Mouse (Mus musculus): ENCODE measurements around the gene Cnot3. TPM values are rescaled to one million over a fixed set of nuclear protein-coding genes. Genes with fewer than 3 reads are reported as not detected.

Cnot3 gene
- total RNA-seq, 2 experiments from 2014 or later = 27.6 to 30.4 TPM

- DNase-seq = no peak
These were observed 1.6 kb downstream of the Cnot3 start for GRCm38 (mm10) chr7:3646641-3647040.

- DNase-seq = no peak
These were observed 11.9 kb downstream of the Cnot3 start for GRCm38 (mm10) chr7:3656966-3657365.

- no peak for DNase-seq
These were observed 13.5 kb downstream of the Cnot3 start for GRCm38 (mm10) chr7:3658578-3658977.

- DNase-seq = no peak
These were observed 19.6 kb downstream of the Cnot3 start for GRCm38 (mm10) chr7:3664524-3665214.

- peak; percentile 92 for DNase-seq
These were observed 20.4 kb downstream of the Cnot3 start, which contains the start of gene Leng1 for GRCm38 (mm10) chr7:3665215-3666114. Gene Leng1, minus strand, starts transcription at chr7:3665840.

GRCm38 (mm10) chr7:3666921-3667391 lies 21.9 kb downstream of the Cnot3 start:
- DNase-seq = no peak

GRCm38 (mm10) chr7:3674507-3675227 lies 29.6 kb downstream of the Cnot3 start:
- DNase-seq = peak; percentile 87

- no peak for DNase-seq
These were observed 30.1 kb downstream of the Cnot3 start for GRCm38 (mm10) chr7:3675228-3675548.

GRCm38 (mm10) chr7:3676371-3676770 lies 31.3 kb downstream of the Cnot3 start:
- DNase-seq = no peak

- DNase-seq = no peak
These were observed 32.3 kb downstream of the Cnot3 start, which contains the start of gene Tmc4 for GRCm38 (mm10) chr7:3677342-3677741. Gene Tmc4, minus strand, starts transcription at chr7:3677553.

GRCm38 (mm10) chr7:3683908-3684550 lies 39.0 kb downstream of the Cnot3 start:
- DNase-seq = no peak

- DNase-seq = no peak
These were observed 39.6 kb downstream of the Cnot3 start for GRCm38 (mm10) chr7:3684698-3685097.

- no peak for DNase-seq
These were observed 40.5 kb downstream of the Cnot3 start for GRCm38 (mm10) chr7:3685400-3686187.

GRCm38 (mm10) chr7:3691919-3692318 lies 46.9 kb downstream of the Cnot3 start:
- no peak for DNase-seq

- DNase-seq = no peak
These were observed 47.4 kb downstream of the Cnot3 start, which contains the start of gene Tsen34 for GRCm38 (mm10) chr7:3692382-3692986. Gene Tsen34, plus strand, starts transcription at chr7:3692863.

GRCm38 (mm10) chr7:3692987-3693808 lies 48.1 kb downstream of the Cnot3 start, which contains the start of gene Mboat7:
Gene Mboat7, minus strand, starts transcription at chr7:3693523.
- peak; percentile 92 for DNase-seq

GRCm38 (mm10) chr7:3693809-3694075 lies 48.7 kb downstream of the Cnot3 start:
- no peak for DNase-seq

- peak; percentile 60 for DNase-seq
These were observed 49.2 kb downstream of the Cnot3 start for GRCm38 (mm10) chr7:3694076-3694948.

GRCm38 (mm10) chr7:3694949-3695305 lies 49.9 kb downstream of the Cnot3 start:
- peak; percentile 23 for DNase-seq

All from gastrocnemius, postnatal 10 days (tissue).